Mouse (Mus musculus): ENCODE measurements around the gene Defb26. TPM values are rescaled to one million over a fixed set of nuclear protein-coding genes. Genes with fewer than 3 reads are reported as not detected.

The Defb26 gene
- total RNA-seq (2023): not detected

DNA sequence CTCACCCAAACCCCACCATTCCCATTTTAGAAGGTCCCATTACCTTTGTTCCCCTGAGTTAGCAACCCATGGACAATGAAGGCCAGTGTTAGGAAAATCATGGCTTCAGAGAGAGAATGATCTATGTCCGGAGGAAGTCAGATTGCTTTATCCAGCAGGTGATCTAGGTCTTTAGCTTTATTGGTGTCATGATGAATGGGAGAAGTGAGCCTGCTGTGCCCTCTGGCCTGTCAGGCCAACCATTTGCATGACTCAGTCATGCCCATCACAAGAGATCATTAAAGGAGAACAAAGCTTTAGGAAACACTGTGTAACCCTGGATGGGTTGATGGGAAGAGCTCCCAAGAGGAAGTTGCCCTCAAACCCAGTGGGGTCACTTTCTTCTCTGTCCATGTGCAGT, at the start of gene Defb26:
Defb26 (minus strand) TSS at position 101 of the 400 bp plus-strand sequence.

DNA sequence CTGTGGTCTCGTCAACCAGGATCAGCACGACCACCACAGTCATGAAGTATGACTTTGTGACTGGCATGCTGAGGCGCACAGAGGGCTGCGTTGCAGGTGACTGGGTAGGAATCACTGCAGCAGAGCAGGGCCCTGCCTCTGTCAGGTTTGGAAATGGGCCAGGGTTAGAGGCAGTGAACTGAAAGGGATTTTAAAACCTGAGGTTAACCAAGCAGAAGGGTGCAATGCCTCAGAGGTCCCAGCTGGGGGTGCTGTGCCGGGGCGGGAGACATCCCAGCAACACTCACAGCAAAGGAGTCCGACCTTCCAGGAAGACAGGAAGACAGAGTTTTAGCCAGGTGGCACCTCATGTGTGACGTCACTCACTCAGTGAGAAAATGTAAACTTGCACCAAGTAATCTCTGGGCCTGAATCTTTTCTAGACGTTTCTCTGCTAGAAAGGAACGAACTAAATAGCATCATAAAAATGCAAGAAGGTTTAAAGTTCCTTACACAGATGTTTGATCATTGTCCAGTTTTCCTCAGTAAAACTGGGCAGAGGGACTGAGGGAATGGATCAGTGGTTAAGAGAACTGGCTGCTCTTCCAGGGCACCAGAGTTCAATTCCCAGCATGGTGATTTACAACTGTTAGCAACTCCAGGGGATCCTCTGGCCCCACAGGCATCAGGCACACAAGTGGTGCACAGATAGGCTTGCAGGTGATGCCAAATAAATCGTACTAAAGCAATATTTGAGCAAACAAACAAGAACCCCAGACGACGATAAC, 28.6 kb upstream of the Defb26 start, which contains the start of gene Defb29:
Defb29 (minus strand) TSS at position 155 of the 767 bp plus-strand sequence.

DNA sequence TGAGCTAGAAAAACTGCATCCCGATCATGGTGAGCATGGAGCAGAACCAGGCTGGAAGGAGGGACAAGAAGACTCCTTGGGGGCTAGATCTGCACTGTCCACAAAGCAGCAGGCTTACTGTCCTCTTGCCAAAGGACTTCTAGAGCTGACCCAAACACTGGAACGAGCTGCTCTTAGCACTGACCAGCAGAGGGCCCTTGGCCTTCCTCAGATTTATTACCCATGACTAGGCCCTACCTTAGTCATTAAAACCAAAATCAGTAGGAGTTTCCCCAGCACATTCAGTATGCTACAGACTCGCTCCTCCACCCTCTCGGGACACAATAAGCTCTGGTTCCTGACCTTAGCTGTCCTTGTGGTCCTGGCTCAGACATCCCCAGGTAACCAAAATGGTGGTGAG, 6.5 kb upstream of the Defb26 start, which contains the start of gene Defb28:
Defb28 (plus strand) TSS at position 275 of the 400 bp plus-strand sequence.

DNA sequence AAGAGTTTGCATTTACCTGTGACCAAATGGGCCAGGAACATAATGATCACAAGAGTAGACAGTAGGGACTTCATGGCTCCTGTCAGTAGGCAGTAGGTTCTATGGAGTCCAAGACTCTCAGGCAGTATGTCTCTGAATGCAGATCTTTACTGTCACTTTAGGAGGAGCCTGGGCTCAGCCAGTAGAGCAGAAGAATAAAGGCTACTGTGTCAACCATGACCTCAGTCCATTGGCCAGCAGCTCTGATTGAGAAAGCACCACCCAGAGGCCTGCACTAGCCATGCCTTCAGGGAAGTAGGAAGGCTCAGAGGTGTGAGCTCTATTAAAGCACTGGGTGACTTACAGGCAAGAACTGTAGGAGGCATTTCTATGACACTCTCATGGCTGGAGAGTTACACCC, 21.5 kb downstream of the Defb26 start, which contains the start of gene Defb22:
Defb22 (minus strand) TSS at position 101 of the 400 bp plus-strand sequence.

DNA sequence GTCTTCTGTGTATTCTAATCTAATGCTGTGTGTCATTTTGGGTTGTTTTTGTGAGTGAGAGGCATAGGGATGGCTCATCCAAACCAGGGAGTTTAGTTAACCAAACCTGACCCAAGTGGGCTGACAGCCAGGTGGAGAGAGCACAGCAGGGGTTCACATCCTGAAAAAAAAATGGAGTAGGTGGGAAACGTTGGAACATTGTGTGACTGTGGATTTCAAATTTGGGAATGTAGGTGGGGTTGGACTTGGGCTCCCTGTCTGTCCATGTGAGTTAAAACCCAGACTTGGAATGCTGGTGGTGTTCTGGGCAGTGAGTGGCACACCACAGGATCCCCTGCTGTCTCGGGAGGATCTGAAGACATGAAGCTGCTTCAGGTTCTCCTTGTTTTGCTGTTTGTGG, 34.7 kb downstream of the Defb26 start, which contains the start of gene Defb20:
Defb20 (plus strand) TSS at position 301 of the 400 bp plus-strand sequence.

DNA sequence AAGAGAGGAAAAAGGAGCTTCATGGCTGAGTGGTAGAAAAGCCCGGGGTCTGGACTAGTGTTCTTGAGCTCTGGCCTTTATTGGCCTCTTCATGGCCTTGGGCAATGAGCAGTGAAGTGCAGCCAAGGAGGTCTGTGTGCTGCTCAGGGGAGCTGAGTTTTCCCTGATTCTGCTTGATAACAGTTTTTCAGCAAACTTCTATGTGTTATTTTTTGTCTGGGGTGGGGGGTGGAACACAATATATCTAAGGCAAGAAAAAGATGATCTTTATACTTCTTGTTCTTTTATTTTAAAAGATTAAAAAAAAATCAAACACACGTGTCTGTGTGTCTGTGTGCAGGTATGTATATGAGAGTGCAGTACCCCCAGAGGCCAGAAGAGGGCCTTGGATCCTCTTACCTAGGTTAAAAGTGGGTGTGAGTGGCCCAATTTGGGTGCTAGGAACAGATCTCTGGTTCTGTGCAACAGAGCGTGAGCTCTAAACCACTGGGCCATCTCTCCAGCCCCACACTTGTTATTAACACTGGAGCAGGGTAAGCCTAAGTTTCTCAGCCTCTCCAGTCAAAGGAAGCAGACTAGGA, 46.8 kb downstream of the Defb26 start, which contains the start of gene Defb23:
Defb23 (minus strand) TSS at position 51 of the 581 bp plus-strand sequence.

Other genes starting within 250 kb of the Defb26 start
- 10 to 100 TPM; 62.4 to 64.2 TPM for gene Tbc1d20, start 217.9 kb downstream of the Defb26 start, total RNA-seq (2023)
- gene Rbck1, start 179.0 kb downstream of the Defb26 start, total RNA-seq (2023): 100 to 1,000 TPM; 263 to 264 TPM
- 10 to 100 TPM; 13.8 to 16.6 TPM for gene Trib3, start 167.7 kb downstream of the Defb26 start, total RNA-seq (2023)
- not detected for gene Nrsn2, start 135.1 kb downstream of the Defb26 start, total RNA-seq (2023)
- gene Sox12, start 113.6 kb downstream of the Defb26 start, total RNA-seq (2023): under 1 TPM; 0.62 to 0.64 TPM
- gene Zcchc3, start 96.7 kb downstream of the Defb26 start, total RNA-seq (2023): 1 to 10 TPM; 2.0 to 2.3 TPM
- gene 6820408C15Rik, start 96.1 kb downstream of the Defb26 start, total RNA-seq (2023): under 1 TPM in 1 of 2 experiments, not detected in 1; 0.38 TPM
- not detected for gene Defb23, start 47.1 kb downstream of the Defb26 start, total RNA-seq (2023)
- gene Defb20, start 34.6 kb downstream of the Defb26 start, total RNA-seq (2023): not detected
- gene Defb22, start 21.6 kb downstream of the Defb26 start, total RNA-seq (2023): not detected
- gene Defb28, start 6.6 kb upstream of the Defb26 start, total RNA-seq (2023): not detected
- not detected for gene Defb29, start 28.4 kb upstream of the Defb26 start, total RNA-seq (2023)
- gene Gm17416, start 57.6 kb upstream of the Defb26 start, total RNA-seq (2023): not detected
- gene Defb21, start 61.1 kb upstream of the Defb26 start, total RNA-seq (2023): not detected
- not detected for gene Defb19, start 68.6 kb upstream of the Defb26 start, total RNA-seq (2023)
- not detected for gene Defb45, start 87.7 kb upstream of the Defb26 start, total RNA-seq (2023)
- not detected for gene Defb36, start 92.6 kb upstream of the Defb26 start, total RNA-seq (2023)
- gene Defb25, start 111.4 kb upstream of the Defb26 start, total RNA-seq (2023): not detected
- gene Rem1, start 115.3 kb upstream of the Defb26 start, total RNA-seq (2023): not detected
- gene H13, start 157.8 kb upstream of the Defb26 start, total RNA-seq (2023): 100 to 1,000 TPM; 161 to 185 TPM
- 10 to 100 TPM; 37.7 to 40.0 TPM for gene Mcts2, start 175.3 kb upstream of the Defb26 start, total RNA-seq (2023)
- 1 to 10 TPM; 1.2 to 4.1 TPM for gene Id1, start 224.6 kb upstream of the Defb26 start, total RNA-seq (2023)
- not detected for gene Cox4i2, start 242.5 kb upstream of the Defb26 start, total RNA-seq (2023)

Measured in T-cell, adult 66 days (primary cell).